Mouse (Mus musculus) MEL (cell line): ENCODE results near the gene Aldh3b1. TPM values are rescaled to one million over a fixed set of nuclear protein-coding genes. Genes with fewer than 3 reads are reported as not detected.

Experiments
- DNase-seq: peaks from one replicate; pipeline ENCODE4 v3.0.0; 2011; ENCODE audit warnings: low read depth, low spot score
- H3K27ac ChIP-seq: 2 replicates; pipeline ENCODE4 v1.5.1; 2012; ENCODE audit warnings: low read depth, mild to moderate bottlenecking, control low read depth, low read length, moderate library complexity; ENCODE audit not compliant: control insufficient read depth
- H3K27me3 ChIP-seq, 2 experiments: fragments of 150-350 bp in 1 of 2; sonication (generic) in 1 of 2; 2 replicates each; pipeline ENCODE4 v1.6.1; 2012; ENCODE audit warnings: low read length in 2 of 2, mild to moderate bottlenecking in 2 of 2, improper control_type of control experiment in 1 of 2, moderate library complexity in 1 of 2; ENCODE audit not compliant: insufficient read depth in 2 of 2, control insufficient read depth in 1 of 2
- H3K36me3 ChIP-seq, 2 experiments: 2 replicates each; pipeline ENCODE4 v1.6.1; 2012 to 2014; ENCODE audit warnings: low read length in 2 of 2, improper control_type of control experiment in 1 of 2, inconsistent platforms in 1 of 2, mild to moderate bottlenecking in 1 of 2; ENCODE audit not compliant: insufficient read depth in 2 of 2, control insufficient read depth in 1 of 2
- H3K4me1 ChIP-seq, 2 experiments: fragments of 150-350 bp in 1 of 2; sonication (generic) in 1 of 2; 2 replicates each; pipeline ENCODE4 v1.6.1; 2012; ENCODE audit warnings: low read length in 2 of 2, improper control_type of control experiment in 1 of 2, mild to moderate bottlenecking in 1 of 2; ENCODE audit not compliant: insufficient read depth in 2 of 2, control insufficient read depth in 1 of 2
- H3K4me3 ChIP-seq, 2 experiments: fragments of 150-350 bp in 1 of 2; sonication (generic) in 1 of 2; 2 replicates each; pipeline ENCODE4 v1.5.1; 2012; ENCODE audit warnings: low read depth in 2 of 2, low read length in 2 of 2, mild to moderate bottlenecking in 2 of 2, moderate library complexity in 2 of 2, control low read depth in 1 of 2, improper control_type of control experiment in 1 of 2; ENCODE audit not compliant: control insufficient read depth in 1 of 2, insufficient read depth in 1 of 2
- H3K79me2 ChIP-seq: 2 replicates; pipeline ENCODE4 v1.6.1; 2012; ENCODE audit warnings: mild to moderate bottlenecking, low read length, moderate library complexity; ENCODE audit not compliant: control insufficient read depth, poor library complexity, insufficient read depth
- H3K9ac ChIP-seq: 2 replicates; pipeline ENCODE4 v1.6.1; 2012; ENCODE audit warnings: low read depth, mild to moderate bottlenecking, control low read depth, low read length, moderate library complexity; ENCODE audit not compliant: control insufficient read depth, poor library complexity, severe bottlenecking
- H3K9me3 ChIP-seq: fragments of 150-350 bp; sonication (generic); replicated peaks from 2 replicates; pipeline ENCODE4 v1.6.1; 2012; ENCODE audit warnings: mild to moderate bottlenecking, low read length, improper control_type of control experiment, moderate library complexity; ENCODE audit not compliant: insufficient read depth
- BHLHE40 ChIP-seq: IDR thresholded peaks from 2 replicates; pipeline ENCODE4 v1.6.1; 2012; ENCODE audit warnings: low read depth, mild to moderate bottlenecking, inconsistent platforms, low read length, improper control_type of control experiment, borderline replicate concordance
- E2F4 ChIP-seq: IDR thresholded peaks from 2 replicates; pipeline ENCODE4 v1.6.1; 2011; ENCODE audit warnings: low read depth, low read length, improper control_type of control experiment, borderline replicate concordance
- ELF1 ChIP-seq: IDR thresholded peaks from 2 replicates; pipeline ENCODE4 v1.6.1; 2014; ENCODE audit warnings: low read depth, mild to moderate bottlenecking, inconsistent platforms, low read length, improper control_type of control experiment, moderate library complexity
- EP300 ChIP-seq, 2 experiments: IDR thresholded peaks; 2 replicates each; pipeline ENCODE4 v1.6.1; 2011; ENCODE audit warnings: improper control_type of control experiment in 2 of 2, low read length in 2 of 2, low read depth in 1 of 2, mild to moderate bottlenecking in 1 of 2
- ETS1 ChIP-seq: IDR thresholded peaks from 2 replicates; pipeline ENCODE4 v1.6.1; 2012; ENCODE audit warnings: low read depth, mild to moderate bottlenecking, inconsistent platforms, low read length, improper control_type of control experiment, moderate library complexity
- GABPA ChIP-seq: IDR thresholded peaks from 2 replicates; pipeline ENCODE4 v1.6.1; 2012; ENCODE audit warnings: low read depth, mild to moderate bottlenecking, inconsistent platforms, low read length, improper control_type of control experiment, moderate library complexity
- GATA1 ChIP-seq: IDR thresholded peaks from 2 replicates; pipeline ENCODE4 v1.6.1; 2011; ENCODE audit warnings: low read depth, low read length, improper control_type of control experiment
- HCFC1 ChIP-seq: IDR thresholded peaks from 2 replicates; pipeline ENCODE4 v1.6.1; 2012; ENCODE audit warnings: low read depth, mild to moderate bottlenecking, inconsistent platforms, low read length, improper control_type of control experiment, moderate library complexity
- KAT2A ChIP-seq: conservative IDR thresholded peaks from 2 replicates; pipeline ENCODE4 v1.6.1; 2012; ENCODE audit warnings: low read depth, low read length, improper control_type of control experiment, inconsistent platforms
- MAFK ChIP-seq: IDR thresholded peaks from 2 replicates; pipeline ENCODE4 v1.6.1; 2011; ENCODE audit warnings: low read depth, mild to moderate bottlenecking, low read length, improper control_type of control experiment, borderline replicate concordance
- MAX ChIP-seq: IDR thresholded peaks from 2 replicates; pipeline ENCODE4 v1.6.1; 2011; ENCODE audit warnings: low read length, improper control_type of control experiment
- MAZ ChIP-seq: IDR thresholded peaks from 2 replicates; pipeline ENCODE4 v1.6.1; 2012; ENCODE audit warnings: low read depth, mild to moderate bottlenecking, inconsistent platforms, low read length, improper control_type of control experiment
- MEF2A ChIP-seq: IDR thresholded peaks from 2 replicates; pipeline ENCODE4 v1.6.1; 2014; ENCODE audit warnings: low read depth, mild to moderate bottlenecking, inconsistent platforms, low read length, improper control_type of control experiment; ENCODE audit not compliant: poor library complexity, insufficient replicate concordance, severe bottlenecking; ENCODE audit errors: extremely low read depth
- MXI1 ChIP-seq: IDR thresholded peaks from 2 replicates; pipeline ENCODE4 v1.6.1; 2011; ENCODE audit warnings: mild to moderate bottlenecking, low read depth, low read length, improper control_type of control experiment
- MYC ChIP-seq: IDR thresholded peaks from 2 replicates; pipeline ENCODE4 v1.6.1; 2011; ENCODE audit warnings: low read depth, mild to moderate bottlenecking, low read length, improper control_type of control experiment, moderate library complexity
- NELFE ChIP-seq: IDR thresholded peaks from 2 replicates; pipeline ENCODE4 v1.6.1; 2011; ENCODE audit warnings: low read depth, low read length, improper control_type of control experiment
- NRF1 ChIP-seq: IDR thresholded peaks from 2 replicates; pipeline ENCODE4 v1.6.1; 2014; ENCODE audit warnings: low read depth, mild to moderate bottlenecking, inconsistent platforms, low read length, improper control_type of control experiment, moderate library complexity; ENCODE audit not compliant: poor library complexity, insufficient read depth, severe bottlenecking
- POLR2A ChIP-seq, 2 experiments: IDR thresholded peaks; 2 replicates each; pipeline ENCODE4 v1.6.1; 2011 to 2012; ENCODE audit warnings: low read length in 2 of 2, mild to moderate bottlenecking in 2 of 2, control low read depth in 1 of 2, improper control_type of control experiment in 1 of 2, low read depth in 1 of 2, moderate library complexity in 1 of 2; ENCODE audit not compliant: control insufficient read depth in 1 of 2, insufficient read depth in 1 of 2, poor library complexity in 1 of 2
- SMC3 ChIP-seq: IDR thresholded peaks from 2 replicates; pipeline ENCODE4 v1.6.1; 2011; ENCODE audit warnings: low read depth, low read length, improper control_type of control experiment
- TAL1 ChIP-seq: IDR thresholded peaks from 2 replicates; pipeline ENCODE4 v1.6.1; 2012; ENCODE audit warnings: mild to moderate bottlenecking, inconsistent platforms, low read length, moderate library complexity, mixed read lengths
- USF2 ChIP-seq, 2 experiments: IDR thresholded peaks; 2 replicates each; pipeline ENCODE4 v1.6.1; 2011 to 2012; ENCODE audit warnings: improper control_type of control experiment in 2 of 2, low read length in 2 of 2, borderline replicate concordance in 1 of 2, inconsistent platforms in 1 of 2, low read depth in 1 of 2, mild to moderate bottlenecking in 1 of 2; ENCODE audit not compliant: insufficient read depth in 1 of 2
- ZC3H11A ChIP-seq: IDR thresholded peaks from 2 replicates; pipeline ENCODE4 v1.6.1; 2012; ENCODE audit warnings: low read depth, mild to moderate bottlenecking, inconsistent platforms, low read length, improper control_type of control experiment
- polyA plus RNA-seq, 2 experiments: library from polyadenylated mRNA; stranded (reverse) in 1 of 2; unstranded in 1 of 2; fragments of >175 nt in 1 of 2; fragments of >200 nt in 1 of 2; gene quantifications; 2 replicates each; pipeline versions ENCODE4 v1.2.1 to v1.2.4; 2012; ENCODE audit warnings: low replicate concordance in 2 of 2, low read depth in 1 of 2; ENCODE audit not compliant: insufficient read length in 2 of 2, insufficient read depth in 1 of 2, missing spikeins in 1 of 2
- total RNA-seq: library from RNA; depleted of rRNA; stranded (reverse); fragments of 300-350 nt; gene quantifications from 2 replicates; pipeline ENCODE4 v1.2.3, GENCODE M21; 2012

Gene Aldh3b1
- total and polyA plus RNA-seq, 3 experiments: 0.08 to 0.10 TPM; not detected in 1

GRCm38 (mm10) chr19:3945872-3946564, 16.4 kb upstream of the Aldh3b1 start:
- TF ChIP-seq BHLHE40 (no peak), TAL1 (no peak), MAX (no peak)
- no peaks in the 10 kb centered on the region for H3K79me2 ChIP-seq
- H3K36me3 ChIP-seq: peaks cover 0 to 4% of the 10 kb centered on the region in 2 experiments; a peak in 2 of 4 replicates
- no peak overlapping the region for H3K27ac ChIP-seq
- DNase-seq: peak; percentile 52
- H3K9ac ChIP-seq: no peak overlapping the region
- H3K4me1 ChIP-seq: peaks cover 0 to 2% of the 10 kb centered on the region in 2 experiments; a peak in 1 of 4 replicates
- H3K27me3 ChIP-seq: no peaks in the 10 kb centered on the region
- H3K9me3 ChIP-seq: no peaks in the 10 kb centered on the region
- H3K4me3 ChIP-seq: no peak overlapping the region

GRCm38 (mm10) chr19:3942986-3943735, 13.6 kb upstream of the Aldh3b1 start:
- H3K4me1 ChIP-seq: no peaks in the 10 kb centered on the region
- no peaks in the 10 kb centered on the region for H3K27me3 ChIP-seq
- H3K79me2 ChIP-seq: no peaks in the 10 kb centered on the region
- H3K9me3 ChIP-seq: no peaks in the 10 kb centered on the region
- peaks cover 0 to 4% of the 10 kb centered on the region in 2 experiments; a peak in 2 of 4 replicates for H3K36me3 ChIP-seq
- TF ChIP-seq NELFE (no peak), MEF2A (no peak), POLR2A (IDR thresholded peaks at IDR 0.05; ENCODE audit: control insufficient read depth in 1 of 2, insufficient read depth in 1 of 2, low read depth in 1 of 2, low read length in 2 of 2, poor library complexity in 1 of 2) (peak in 1 of 2 experiments; percentile 30; a peak in 1 of 4 replicates), MAZ (no peak), KAT2A (no peak), MXI1 (peak; percentile 87), ZC3H11A (no peak), GATA1 (no peak), MAX (peak; percentile 74; the same call in 1 of the 2 replicates), BHLHE40 (peak; percentile 26; the same call in 1 of the 2 replicates), SMC3 (peak; percentile 33), USF2 (IDR thresholded peaks at IDR 0.05; ENCODE audit: borderline replicate concordance in 1 of 2, insufficient read depth in 1 of 2, low read depth in 1 of 2, low read length in 2 of 2) (no peak), NRF1 (0 out of 2 replicates have a peak, but pooled peaks have one; percentile 28), HCFC1 (no peak), TAL1 (no peak), MAFK (no peak), GABPA (no peak), ELF1 (no peak), EP300 (IDR thresholded peaks at IDR 0.05; ENCODE audit: low read depth in 1 of 2, low read length in 2 of 2) (no peak), ETS1 (no peak), E2F4 (no peak), MYC (peak; percentile 51; the same call in 1 of the 2 replicates)
- H3K27ac ChIP-seq: no peak overlapping the region
- H3K9ac ChIP-seq: peak overlapping the region; percentile 33
- peak; percentile 84 for DNase-seq
- H3K4me3 ChIP-seq: peak overlapping the region; percentile 54 to 76
